Mouse (Mus musculus) CD8-positive naive resting alpha-beta T cell, adult 2 months (primary cell): ENCODE data around the gene 1700003F12Rik.

ENCODE experiments used
- DNase-seq, 2 experiments: peaks; one replicate each; pipeline ENCODE4 v3.0.0; 2022; ENCODE audit warnings: low read depth in 2 of 2, low spot score in 2 of 2

The 1700003F12Rik gene

DNA sequence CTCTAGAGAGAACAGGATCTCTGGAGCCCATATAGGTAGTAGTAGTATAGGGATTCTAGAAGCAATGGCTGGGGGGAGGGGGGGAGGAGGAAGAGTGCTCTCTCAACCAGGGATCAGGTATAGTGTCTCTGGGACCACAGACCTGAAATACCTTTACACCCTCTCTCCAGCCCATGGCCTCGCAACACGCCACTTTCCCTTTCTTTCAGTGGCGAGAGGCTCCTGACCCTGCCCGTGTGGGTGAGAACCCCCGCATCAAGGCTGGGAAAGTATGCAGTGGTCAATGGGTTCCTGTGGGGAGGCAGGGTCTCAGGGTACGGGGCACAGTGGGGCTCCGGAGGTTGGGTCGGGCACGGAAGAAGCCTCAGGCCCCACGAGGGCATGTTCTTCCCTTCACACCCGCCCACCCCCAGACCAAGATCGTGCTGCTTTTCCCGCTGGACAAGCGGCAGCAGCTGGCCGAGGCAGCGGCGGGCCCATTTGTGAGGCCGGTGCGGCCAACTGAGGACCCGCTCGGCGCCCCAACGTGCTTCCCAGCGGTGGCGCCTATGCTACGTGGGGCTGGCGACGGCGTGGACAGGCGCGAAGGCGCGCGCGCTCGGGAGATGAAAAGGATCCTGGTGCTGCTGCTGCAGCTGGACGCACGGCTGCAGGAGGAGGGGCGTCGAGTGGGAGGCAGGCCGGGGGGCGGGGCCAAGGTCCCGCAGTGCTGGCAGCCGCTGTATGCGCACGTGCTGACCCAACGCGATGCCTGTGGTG, 2.4 kb downstream of the 1700003F12Rik start:
- DNase-seq = no peak

DNA sequence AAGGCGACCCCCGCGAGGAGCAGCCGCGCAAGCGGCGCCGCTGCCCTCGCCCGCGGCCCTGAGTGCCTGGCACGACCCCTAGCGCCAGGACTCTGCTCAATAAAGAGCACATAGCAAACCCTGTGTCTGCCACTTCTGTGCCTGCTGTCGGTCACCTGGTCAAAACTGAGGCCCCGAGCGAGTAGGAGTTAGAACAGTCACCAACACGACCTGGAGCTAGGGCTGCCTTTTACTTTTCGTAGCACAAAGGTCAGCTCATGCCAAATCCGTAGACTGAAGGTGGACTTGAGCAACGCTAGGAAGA, 3.0 kb downstream of the 1700003F12Rik start:
- DNase-seq = no peak

DNA sequence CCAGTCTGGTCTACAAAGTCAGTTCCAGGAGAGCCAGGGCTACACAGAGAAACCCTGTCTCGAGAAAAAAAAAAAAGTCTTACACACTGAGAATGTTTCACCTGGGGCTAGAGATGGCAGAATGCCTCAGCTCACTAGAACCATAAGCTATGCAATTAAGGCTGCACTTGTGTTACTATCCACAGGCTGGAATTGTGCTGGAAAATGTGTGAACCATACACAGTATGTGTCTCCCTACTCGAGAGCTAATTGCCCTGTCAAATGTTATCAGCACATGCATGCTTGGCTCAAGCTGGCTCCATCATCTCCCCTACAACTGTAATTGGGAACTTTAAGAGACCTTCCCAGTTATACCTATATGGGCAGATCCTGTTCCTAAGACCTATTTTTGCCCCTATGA, 4.1 kb downstream of the 1700003F12Rik start:
- no peak for DNase-seq

DNA sequence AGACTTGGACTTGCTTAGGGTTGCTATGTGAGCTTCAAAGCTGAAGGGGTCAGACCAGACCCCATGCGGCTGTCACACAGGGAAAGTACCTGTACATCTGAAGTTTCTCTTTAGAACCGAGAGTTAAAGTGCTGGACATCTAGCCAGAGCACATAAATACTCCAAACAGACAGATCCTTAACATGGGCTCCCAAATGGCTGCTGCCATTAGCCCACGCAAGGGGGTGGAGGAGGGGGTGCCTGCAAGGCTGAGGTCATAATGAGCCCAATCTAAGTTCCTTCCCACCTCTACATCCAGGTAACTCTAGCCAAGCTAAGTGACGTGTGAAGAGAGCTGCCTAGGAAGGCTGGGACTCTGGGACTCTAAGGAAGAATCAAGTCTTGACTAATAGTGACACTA, 4.6 kb downstream of the 1700003F12Rik start, which contains the start of gene Actl10:
TSS of gene Actl10 (plus strand) at position 301 of the 400 bp plus-strand sequence.
- no peak for DNase-seq

DNA sequence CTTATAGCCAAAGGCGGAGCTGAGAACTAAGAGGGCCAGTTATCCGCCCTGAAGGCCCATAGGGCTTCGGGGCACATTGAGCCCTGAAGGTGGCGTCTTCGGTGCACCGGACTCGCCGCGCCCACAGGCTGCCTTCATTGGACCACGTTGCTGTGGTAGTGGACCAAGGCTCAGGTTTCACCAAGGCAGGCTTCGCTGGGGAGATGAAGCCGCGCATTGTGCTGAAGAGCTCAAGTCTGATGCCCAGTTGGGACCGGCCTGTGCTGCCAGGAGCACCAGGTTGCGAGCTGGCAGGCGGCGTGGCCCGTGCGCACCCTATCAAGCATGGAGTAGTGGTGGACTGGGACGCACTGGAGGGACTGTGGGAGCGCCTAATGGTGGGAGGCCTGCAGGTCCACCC, 5.0 kb downstream of the 1700003F12Rik start:
- DNase-seq = no peak

DNA sequence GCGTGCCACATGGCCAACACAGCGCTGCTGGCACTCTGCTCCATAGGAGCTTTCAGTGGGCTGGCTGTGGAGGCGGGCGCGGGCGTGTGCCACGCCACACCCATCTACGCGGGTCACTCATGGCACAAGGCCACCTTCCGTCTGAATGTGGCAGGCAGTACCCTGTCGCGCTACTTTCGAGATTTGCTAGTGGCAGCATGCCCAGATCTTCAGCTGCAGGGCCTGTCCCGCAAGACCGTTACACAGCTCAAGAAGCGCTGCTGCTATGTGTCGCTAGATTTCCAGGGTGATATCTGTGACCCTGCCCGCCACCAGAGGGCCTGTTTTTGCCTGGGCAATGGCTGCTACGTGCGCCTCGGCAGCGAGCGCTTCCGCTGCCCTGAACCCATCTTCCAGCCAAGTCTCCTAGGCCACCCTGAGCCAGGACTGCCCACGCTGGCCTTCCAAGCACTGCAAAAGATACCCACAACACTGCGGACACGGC, 5.6 kb downstream of the 1700003F12Rik start:
- peak; percentile 20 to 37 for DNase-seq

DNA sequence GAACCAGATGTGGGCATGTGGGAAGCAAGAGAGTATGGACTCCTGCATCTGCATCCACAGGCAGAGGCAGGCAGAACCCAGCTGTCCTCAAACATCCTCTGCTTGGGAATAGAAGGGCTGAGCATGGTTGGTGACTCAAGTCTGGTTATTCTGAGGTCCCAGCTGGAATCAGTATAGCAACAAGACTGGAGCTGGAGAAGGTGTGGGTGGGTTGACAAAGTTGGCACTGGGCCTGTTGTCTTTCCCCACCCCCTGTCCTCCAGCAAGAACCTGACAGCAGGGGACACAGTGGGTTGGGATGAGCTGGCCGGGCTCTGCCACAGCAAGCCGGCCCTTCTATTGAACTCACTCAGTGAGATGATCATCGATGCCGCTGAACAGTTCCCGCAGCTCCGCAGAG, 8.3 kb downstream of the 1700003F12Rik start:
- no peak for DNase-seq

DNA sequence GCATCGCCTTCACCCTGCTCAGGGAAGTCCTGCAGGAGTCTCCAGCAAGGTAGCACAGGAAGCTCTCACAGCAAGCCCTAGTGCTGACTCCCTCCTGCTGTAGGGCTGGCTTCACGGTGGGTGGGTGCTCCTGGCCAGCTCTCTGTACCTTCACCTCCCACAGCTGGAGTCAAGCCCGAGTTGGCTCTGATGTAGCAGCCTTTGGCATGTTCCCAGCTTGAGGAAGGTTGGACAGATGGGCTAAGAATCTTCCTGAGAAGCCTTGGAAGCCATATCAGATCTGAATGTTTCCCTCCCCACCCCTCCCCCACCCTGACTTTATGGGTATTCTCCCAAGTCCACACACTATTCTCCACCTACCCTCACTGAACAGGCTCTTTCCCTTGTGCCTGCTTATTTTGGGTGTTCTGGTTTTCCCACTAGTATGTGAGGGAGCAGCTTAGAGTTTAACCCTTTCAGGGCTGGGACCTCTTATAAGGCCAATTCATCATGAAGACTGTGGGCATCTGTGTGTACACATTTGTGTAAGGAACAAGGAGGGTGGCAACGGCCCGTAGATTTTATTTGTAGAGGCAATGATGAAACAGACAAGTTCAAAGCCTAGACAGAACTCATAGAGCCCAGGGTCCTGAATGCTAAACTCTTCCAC, 10.4 kb downstream of the 1700003F12Rik start:
- no peak for DNase-seq

DNA sequence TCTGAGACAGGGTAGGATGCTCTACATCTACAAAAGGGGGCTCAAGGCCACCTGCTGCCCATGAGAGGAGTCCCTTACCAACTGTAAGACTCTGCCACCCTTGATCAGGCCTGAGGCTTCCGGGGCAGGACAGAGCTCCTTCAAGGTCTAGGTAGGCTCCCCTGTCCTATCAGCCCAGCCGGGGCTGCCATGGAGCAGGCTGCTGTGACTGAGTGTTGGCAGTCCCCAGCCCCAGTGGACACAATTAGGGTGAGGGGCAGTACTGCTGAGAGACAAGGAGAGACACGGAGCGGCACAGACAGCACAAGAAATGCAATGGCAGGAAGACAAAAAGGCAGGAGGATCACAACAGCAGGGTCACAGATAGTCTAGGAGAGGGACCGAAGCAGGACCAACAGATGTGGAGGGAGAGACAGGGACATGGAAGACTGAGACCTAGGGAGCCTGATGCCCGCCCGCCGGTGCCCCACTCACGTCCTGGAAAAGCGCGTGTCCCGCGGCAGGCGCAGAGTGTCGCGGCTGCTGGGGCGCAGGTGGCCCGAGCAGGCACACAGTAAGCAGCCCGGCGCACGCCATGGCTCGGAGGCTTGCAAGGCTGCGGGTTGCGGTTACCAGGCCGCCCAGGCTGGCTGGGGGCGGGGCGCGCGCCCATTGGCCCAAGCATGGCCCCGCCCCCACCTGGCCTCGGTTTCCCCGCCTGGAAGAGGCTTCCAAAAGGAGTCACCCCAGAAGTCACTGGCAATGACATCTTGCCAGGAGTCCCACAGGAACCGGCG, 11.6 kb downstream of the 1700003F12Rik start, which contains the start of gene Necab3:
TSS of gene Necab3 (minus strand) at position 627 of the 776 bp plus-strand sequence.
- DNase-seq = peak in 1 of 2 experiments; percentile 20

DNA sequence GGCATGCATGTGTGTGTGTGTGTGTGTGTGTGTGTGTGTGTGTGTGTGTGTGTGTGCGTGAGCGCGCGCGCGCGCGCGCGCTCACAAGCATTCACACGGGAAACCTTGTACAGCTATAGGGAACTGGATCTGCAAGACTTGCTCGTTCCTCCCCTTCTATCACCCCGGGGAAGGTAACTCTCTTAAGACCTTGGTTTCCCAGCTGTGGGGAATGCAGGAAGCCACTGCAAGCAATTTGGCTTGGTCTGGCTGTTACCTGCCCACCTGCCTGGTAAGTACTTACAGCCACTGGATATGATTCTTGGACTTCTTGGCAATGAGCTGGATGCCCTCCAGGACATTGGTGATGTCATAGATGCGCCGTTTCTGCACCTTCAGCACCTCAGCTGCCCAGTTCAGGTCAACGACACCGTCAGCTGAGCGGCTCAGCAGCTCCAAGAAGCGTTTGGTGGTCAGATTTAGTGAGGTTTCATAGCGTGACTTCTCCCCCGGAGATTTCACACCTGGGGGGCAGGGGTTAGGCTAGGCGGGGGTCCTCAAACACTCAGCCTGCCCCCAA, 16.8 kb downstream of the 1700003F12Rik start:
- DNase-seq = no peak

DNA sequence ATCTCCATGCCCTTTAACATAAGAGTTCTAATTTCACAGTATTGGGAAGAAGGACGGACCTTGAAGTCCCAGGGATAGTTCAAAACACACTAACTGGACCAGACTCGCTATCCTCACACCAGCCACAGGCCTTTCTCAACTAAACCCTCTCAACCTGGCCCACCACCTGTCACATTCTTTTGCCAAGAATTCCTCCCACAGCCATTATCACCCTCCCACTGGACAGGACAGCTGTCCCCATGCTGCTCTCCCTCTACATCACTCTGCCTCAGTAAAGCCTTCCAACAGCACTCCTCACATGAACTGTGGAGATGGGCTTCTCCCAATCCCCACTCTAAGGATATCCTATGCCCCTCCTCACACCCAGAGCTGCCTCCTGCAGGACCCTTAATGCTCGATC, 18.7 kb downstream of the 1700003F12Rik start:
- DNase-seq = no peak

DNA sequence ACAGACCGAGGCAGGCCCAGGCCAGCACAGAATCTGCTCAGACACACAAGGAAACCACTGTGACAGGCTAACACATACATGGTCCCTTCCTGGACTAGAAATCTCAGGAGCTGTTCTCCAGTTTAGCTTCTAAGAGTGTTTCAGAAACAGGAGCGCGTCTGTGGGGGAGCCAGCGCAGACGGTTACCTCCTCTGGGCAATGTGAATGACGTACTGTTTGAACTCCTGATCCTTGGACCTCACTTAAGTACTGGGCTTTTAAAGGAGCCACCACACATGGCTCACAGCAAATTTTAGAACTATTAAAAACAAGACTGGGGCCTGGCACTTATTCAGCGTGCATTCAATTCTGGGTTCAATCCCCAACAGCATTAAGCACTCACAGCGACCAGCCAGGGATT, 19.8 kb downstream of the 1700003F12Rik start:
- DNase-seq = no peak

DNA sequence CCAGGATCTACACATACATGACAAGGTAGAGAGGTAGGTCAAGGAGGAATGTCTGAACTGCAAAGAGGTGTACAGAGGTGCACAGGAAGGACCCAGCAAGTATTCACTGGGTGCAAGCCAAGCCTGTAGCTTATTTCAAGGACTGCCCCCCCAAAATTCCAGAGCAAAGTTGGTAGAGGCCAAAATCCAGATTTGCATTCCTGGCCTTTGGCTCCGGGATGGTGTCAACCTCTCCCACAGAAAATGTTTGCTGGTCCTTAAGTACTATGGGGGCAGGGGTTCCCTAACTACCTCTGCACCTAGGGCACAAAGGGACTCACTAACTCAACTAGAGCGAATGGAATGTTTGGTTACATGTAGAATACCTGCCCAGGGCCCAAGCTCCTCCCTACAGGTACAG, 20.9 kb downstream of the 1700003F12Rik start:
- no peak for DNase-seq

DNA sequence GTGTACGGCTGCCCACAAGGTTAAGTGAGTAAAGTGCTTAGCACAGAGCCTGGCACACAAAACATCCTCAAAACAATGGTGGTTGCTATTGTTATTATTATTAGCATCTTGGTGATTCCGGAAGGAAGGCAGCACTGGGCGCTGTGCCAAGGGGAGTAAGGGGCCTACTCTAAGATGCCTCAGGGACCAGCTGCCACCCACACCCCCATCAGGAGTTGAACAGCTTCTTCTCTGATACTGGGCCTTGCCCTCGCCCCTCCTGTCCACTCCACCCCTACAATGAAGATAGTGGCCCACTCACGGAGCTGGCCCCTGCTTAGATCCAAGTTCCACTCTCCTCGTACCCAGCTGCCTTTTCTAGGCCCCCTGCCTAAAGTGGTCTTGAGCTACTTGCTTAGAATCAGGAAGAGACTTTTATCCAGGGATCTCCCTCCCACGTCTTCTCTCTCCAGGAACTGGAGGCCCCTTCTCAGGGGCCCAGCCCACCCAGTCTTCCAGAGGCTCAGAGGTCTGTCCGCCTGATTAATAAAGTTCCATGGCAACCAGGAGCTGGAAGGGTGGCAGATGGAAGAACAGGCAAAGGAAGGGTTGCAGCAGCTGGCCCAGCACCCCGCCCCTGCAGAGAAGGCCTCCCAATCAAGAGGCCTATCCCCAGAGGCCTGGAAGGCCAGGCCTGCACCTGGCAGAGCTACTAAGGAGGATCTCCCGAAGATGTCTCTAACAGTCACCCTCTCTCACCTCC, 21.6 kb downstream of the 1700003F12Rik start:
- DNase-seq = no peak

DNA sequence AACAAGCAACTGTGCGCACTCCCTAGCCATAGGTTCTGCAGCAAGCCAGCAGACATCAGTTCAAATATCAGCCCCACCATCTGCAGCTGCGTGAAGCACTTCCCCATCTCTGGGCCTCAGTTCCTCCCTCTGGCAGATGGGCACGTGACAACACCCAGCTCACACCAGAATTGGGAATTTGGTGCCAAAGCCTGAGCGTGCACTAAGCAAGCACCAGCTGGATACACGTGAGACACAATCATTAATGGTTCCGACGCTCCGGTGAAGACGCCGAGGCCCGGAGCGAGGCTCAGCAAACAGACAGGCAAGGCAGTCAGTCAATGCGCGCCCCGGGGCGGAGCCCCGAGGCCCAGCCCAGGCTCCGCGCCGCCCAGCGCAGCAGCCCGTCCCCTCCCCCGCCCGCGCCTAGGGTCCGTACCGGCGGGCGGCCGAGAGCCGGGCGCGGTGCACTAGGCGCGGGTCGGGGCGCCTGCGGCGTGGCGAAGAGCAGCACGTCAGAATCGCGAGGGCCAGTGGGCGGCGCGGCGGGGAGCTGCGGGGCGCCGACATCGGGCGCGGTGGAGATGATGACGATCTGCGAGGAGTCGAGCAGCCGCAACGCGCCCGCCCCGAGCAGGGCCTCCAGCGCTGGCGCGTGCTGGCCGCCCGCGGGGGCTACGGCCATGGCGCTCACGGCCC, 22.3 kb downstream of the 1700003F12Rik start:
- DNase-seq = no peak

DNA sequence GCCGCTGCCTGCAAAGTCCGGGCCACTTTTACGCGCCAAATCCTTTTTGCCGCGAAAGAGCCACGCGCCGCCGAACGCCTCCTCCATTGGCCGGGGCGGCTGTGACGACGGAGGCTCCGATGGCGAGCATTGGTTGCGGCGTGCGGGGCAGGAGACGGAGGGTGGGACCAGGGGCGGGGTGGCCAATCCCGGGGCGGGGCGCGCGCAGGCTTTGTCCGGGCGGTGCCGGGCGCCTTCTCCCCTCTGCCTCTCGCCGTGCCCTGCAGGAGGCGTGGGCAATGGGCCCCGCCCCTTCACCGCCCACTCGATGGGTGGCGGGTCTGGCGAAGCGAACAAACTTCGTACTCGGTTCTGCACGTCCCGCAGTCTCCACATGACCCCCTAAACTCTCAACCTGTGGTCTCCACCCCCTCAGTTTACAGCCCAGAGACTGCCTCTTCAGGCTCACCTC, 23.0 kb downstream of the 1700003F12Rik start, which contains the start of gene E2f1:
TSS of gene E2f1 (minus strand) at position 57 of the 451 bp plus-strand sequence.
- peak; percentile 89 to 91 for DNase-seq

DNA sequence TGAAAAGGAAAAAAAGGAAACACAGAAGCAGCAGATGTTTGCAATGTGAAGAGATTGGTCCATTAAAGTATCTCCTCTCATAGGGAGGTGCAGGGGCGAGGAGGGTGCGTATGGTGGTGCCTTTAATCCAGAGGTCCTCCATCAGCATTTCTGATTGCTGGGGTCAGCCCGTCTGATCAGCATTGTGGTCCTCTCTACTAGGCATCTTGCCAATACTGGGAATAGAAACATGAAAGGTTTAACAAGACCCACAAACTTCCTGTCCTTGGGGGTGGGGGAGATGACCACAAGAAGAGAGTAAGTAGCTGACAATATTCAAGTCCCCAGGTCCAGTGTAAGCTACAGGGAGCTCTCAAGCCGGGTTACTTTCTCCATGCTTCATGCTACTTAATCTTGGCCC, 23.8 kb downstream of the 1700003F12Rik start:
- DNase-seq = no peak

DNA sequence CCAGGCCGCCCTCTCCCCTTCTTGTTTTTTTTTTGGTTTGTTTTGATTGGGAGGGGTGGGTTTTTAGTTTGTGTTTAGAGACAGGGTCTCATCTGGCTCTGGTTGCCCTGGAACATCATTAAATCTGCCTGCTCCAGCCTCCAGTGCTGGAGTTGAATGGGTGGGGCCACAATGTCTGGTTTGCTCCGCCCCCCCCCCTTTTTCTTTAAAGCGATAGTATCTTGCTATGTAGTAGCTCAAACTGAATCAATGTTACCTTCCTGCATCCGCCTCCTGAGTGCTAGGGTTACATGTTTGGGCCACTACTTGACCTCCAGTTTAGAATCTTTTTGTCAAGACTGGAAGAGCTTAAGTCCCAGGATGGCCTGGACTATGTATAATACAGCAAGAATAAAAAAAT, 24.4 kb downstream of the 1700003F12Rik start:
- no peak for DNase-seq

DNA sequence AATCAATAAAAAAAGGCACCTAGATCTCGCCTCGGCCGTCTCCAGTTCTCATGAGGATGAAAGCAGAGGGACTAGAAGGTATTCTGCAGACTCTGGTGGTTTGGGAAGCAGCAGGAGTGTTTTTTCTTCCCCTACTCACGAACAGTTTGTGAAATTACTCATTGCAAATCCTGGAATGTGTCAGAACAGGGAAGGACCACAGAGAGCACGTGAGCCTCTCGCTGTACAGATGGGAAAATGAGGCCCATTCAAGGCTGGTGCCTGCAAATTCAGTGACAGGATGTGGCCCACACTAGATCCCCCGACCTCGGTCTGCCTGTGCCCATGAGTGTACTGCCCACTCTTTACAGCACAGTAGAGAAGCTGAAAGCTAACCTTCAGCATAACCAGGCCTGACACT, 25.1 kb downstream of the 1700003F12Rik start:
- no peak for DNase-seq

DNA sequence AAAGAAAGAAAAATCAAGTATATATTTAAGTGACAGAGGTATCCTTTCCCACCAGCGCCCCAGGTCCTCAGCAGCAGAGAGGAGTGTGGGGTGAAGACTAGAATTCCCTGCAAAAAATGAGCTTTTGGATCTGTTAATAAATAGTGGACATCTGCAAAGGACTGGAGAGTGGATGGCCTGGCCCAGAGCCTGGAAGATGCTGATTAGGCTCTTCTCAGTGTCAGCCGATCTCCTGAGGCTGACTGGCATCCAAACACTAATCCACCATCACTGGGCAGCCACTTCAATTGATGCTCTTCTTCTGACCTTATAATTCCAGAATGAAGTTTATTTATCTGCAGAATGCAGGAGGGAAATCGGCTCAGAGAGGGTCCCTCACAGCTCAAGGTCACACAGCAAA, 26.1 kb downstream of the 1700003F12Rik start:
- no peak for DNase-seq
